Mouse (Mus musculus): ENCODE data around the gene Aldh8a1. TPM values are rescaled to one million over a fixed set of nuclear protein-coding genes. Genes with fewer than 3 reads are reported as not detected.

The Aldh8a1 gene
- not detected in 4 replicates for total RNA-seq (2023)

DNA sequence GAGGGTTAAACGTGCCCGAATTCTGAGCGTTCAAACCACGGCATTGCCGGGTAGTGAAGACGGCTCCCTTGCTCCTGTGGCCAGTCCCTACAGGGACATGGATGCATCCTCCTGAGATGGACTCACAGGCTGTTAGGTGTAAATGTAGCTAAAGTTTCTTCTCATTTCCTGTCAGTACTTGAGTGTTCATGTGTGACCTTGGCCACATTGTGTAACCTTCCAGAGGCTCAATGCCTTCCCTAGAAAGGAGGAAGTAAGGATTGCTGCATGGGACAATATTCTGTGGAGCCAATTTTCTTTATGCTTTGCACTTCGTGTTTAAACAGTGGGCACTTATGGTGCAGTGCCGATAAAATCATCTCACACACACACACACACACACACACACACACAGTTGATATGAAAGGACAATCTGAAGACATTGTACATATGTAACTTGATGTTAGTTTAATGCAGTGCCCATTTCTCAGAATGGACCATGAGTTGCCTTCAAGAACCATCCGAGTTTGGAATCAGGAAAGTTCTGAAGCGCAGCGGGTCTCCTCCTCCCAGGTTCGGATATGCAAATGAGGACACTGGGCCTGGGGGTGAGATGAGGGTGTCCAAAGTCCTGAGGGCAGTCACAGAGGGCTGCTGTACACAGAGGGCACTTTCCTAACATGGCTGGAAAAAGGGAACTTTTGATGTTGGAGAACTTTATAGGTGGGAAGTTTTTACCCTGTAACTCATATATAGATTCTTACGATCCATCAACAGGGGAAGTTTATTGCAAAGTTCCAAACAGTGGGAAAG lies at the start of gene Aldh8a1:
Gene Aldh8a1, plus strand, starts transcription at position 610 of the 792 bp plus-strand sequence.

Other genes with a start within 250 kb of the Aldh8a1 start
- gene Myb, start 216.3 kb upstream of the Aldh8a1 start, total RNA-seq (2023): 19.9 to 28.8 TPM (median 22.1 TPM) in 4 replicates
- gene Hbs1l, start 81.3 kb upstream of the Aldh8a1 start, total RNA-seq (2023): 88.2 to 98.9 TPM (median 94.7 TPM) in 4 replicates
- not detected in 4 replicates for gene 1700020N01Rik, start 215.9 kb downstream of the Aldh8a1 start, total RNA-seq (2023)